Mouse (Mus musculus): ENCODE measurements around the gene Ltb4r2.

Gene Ltb4r2

DNA sequence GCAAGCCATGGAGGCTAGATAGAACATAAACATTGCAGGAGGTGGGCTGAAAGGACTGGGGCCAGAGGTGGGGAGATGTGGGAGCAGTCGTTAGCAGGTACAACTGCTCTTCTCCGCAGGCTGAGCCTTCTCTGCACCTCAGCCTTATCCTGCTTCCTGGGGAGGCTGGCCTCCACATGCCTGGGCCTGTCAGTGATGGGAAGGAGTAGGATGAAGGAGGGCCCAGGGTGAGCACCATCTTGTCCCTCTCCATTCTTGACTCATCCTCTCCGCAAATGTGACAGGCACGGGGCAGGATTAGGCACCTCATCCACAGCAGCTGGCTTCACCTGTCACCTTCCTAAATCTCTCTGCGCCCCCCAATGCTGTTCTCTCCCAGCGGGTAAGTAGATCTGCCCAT is at the start of gene Ltb4r2:
Ltb4r2 (plus strand) TSS at position 266 of the 400 bp plus-strand sequence.
- DNase-seq (ENCODE audit: low read depth) = no peak

DNA sequence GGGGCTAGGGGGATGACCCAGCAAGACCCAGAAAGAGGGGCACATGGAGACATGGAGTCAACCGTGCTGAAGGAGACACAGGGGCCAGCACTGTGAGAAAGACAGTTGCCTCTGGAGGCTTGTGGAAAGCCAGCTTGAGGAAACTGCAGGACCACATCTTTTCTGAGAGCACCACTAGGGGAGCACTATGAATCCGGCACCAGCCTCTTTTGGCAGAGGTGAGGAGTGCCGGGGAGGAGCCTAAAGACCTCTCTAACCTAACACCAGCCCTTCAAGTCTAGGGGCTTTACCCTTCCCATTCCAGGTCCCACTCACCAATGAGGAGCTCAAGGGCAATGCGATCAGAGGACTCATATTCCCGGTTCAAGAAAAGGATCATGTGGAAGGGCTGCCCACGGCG is 49.4 kb upstream of the Ltb4r2 start:
- DNase-seq (ENCODE audit: low read depth) = no peak

DNA sequence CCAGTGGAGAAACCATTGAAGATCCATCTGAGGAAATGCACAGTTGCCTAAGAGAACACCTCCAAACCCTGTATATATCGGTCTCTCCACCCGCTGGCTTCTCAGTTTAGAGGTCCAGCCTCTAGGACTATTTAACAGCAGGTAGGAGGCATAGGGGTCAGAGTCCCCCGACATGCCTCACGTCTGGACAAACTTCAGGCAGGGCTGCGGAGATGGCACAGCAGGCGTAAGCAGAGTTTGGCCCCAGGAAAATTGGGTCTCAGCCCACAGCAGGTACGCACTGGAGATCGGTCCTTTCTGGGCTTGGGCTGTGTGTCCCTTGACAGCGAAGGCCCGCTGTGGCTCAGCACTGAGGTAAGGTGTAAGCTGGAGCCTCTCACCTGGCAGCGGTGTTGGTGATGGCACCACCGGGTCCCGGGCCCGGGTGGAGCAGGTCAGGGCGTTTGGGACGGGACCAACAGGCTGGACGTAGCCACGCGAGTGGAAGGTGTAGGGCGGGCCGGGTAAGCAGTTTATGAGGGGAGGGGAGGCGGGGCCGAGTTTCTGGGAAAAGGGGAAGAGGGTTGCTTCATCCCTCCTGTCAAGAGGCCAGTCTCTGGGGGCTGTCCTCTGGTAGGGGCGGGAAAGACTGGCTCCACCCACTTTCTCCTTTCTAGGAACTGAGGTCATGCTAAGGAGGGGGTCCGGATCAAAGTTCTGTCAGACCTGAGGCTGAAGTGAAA is 48.1 kb upstream of the Ltb4r2 start:
- peak; percentile 41 for DNase-seq (ENCODE audit: low read depth)

DNA sequence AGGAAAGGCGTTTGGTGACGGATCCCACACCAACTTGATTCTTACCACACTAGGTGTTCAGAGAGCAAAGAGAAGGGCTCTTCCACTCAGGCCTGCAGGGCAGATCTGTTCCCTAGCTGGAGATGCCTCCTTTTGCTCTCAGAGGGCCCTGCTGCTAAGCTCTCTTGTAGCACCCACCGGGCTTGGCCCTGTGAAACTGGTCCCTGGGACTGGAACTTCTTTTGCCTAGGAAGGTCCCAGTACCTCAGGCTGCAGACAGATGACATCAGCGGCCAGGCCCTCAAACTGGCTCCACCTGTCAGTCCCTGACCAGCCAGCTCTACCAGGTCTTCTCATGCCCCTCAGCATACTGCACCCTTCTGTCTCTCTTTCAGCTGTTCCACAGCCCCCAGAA is 47.5 kb upstream of the Ltb4r2 start, which contains the start of gene Tgm1:
Tgm1 (minus strand) TSS at position 198 of the 394 bp plus-strand sequence.
- no peak for DNase-seq (ENCODE audit: low read depth)

DNA sequence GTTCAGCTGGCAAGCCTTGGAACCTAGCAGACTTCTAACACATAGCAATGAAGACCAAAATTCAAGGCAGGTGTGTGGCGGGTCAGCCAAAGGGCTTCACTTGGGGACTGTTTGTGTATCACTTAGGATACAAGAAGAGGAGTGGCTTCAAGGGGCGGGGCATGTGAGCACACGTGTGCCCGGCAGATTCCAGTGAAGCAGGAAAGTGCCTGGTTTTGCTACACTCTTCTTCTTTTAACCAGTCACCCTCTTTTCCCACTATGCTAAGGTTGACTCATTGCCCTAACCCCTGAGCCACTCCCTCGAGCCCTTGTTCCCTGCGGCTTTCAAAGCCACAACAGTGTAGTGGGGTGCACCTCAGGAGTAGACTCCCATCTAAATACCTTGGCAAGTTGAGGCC is 46.3 kb upstream of the Ltb4r2 start:
- peak; percentile 49 for DNase-seq (ENCODE audit: low read depth)

DNA sequence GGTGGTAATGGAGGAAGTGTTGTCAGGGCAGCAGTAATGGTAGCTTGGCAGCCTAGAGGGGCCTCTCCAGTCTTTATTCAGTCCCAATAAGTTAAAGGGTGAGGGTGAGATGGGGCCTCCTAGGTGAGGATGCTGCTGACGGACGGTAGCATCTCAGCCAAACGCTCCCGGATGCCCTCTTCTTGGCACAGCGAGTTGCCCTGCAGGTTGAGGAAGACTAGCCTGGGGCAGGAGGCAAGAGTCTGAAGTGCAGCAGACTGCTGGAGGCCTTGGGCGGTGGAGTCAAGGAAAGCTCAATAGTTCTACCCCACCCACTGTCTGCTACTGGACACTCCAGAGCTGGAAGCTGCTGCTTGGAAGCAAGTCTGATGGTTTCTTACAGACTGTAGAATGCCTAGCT is 45.0 kb upstream of the Ltb4r2 start:
- DNase-seq (ENCODE audit: low read depth) = no peak

DNA sequence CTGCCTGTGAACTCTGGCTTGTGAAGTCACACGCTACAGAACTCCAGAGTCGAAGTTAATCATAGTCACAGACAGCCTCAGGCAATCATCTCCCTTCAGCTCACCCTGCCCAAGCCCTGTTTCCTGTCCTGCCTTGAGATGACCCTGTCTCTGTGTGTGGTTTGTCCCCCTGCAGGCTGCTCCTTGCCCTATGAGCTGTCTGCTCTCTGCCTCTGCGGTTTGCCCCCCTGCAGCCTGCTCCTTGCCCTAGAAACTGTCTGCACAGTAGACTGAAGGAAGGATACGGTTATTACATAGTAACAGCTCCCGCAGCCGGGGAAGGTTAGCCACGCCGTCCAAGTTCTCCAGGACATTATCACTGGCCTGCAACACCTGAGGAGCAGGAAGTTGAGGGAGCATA is 44.3 kb upstream of the Ltb4r2 start:
- DNase-seq (ENCODE audit: low read depth) = peak; percentile 41

DNA sequence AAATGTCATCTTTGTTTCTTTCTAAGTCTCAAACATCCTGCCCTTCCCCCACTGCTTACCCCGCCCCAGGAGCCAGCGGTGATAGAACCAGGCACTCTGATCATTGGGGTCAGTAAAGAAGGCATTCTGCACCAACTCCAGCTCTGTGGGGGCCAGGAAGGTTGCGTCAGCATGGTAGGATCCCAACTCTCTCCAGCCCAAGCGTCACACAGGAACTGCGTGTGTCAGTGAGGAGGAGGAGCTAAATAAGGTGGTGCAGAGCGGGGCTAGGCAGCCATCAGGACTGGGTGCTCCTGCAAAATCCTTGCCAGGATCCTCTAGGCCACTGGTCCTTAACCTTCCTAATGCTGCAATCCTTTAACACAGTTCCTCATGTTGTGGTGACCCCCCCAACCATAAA is 41.5 kb upstream of the Ltb4r2 start:
- DNase-seq (ENCODE audit: low read depth) = no peak

DNA sequence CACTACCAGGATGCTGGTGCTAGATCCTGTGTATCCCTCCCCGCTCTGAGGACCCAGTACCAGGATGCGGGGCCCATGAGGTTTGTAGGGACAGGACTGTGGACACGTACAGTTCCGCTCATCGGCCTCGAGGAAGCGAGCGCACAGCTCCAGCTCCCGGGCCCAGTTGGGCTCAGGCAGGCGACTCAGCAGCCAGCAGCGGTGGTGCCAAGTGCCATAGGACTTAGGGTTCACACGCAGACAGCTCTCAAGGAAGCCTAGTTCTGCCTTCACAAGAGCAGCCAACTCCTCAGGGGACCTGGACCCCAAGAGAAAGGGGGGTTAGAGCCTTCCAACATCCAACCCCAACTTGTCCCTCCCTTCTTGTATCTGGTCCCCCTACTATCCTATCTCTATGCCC is 40.6 kb upstream of the Ltb4r2 start:
- DNase-seq (ENCODE audit: low read depth) = no peak

DNA sequence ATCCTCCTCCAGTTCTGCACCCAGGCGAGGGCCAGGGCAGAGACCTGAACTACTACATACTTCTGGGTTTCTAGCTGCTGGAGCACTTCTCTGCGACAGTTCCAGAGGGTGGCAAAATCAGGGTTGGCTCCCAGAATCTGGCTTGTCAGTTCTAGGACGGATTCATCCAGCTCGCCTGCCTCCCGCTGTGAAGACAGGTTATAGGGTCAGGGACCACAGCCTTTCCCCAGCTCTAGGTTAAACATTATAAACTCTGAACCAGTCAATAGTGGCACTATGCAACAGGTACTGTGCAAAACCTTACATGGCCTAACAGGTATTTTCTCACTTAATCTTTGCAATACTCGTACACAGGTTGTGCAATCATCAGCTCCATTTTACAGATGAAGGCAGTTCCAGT is 40.2 kb upstream of the Ltb4r2 start:
- no peak for DNase-seq (ENCODE audit: low read depth)

DNA sequence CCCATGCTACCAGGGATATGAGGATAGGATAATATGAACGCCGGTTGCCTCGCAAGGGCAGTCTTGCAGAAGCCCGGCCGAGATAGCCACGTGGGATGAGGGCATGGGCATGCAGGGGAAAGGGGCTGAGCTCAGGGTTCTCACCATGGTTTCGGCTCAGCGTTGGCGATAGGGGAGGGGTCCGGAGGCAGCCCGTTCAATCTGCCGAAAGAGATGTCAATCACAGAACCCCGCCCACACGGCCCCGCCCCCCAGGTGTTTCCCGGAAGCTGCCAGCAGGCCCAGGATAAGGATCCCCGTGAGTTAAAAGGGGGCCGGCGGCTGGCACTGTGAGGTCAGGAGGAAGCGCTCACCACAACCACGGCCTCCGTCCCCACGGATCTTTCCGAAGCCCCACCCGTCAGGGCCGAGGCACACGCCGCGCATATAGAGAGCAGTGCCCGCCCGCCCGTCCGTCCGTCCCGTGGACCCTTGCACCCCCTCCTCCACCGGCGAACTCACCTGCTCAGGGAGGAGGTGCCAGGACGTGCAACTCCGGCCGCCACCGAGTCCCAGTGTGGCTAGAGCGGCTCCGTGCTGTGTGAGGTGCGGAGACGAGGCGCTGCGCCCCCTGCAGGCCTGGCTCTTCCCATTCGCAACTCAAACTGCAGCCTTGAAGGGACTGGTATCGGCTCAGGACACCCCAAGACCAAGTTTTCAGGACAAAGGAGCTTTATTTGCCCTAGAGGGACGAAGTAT is 39.4 kb upstream of the Ltb4r2 start, which contains the start of gene Rabggta:
Rabggta (minus strand) TSS at position 564 of the 738 bp plus-strand sequence.
- peak; percentile 94 for DNase-seq (ENCODE audit: low read depth)

DNA sequence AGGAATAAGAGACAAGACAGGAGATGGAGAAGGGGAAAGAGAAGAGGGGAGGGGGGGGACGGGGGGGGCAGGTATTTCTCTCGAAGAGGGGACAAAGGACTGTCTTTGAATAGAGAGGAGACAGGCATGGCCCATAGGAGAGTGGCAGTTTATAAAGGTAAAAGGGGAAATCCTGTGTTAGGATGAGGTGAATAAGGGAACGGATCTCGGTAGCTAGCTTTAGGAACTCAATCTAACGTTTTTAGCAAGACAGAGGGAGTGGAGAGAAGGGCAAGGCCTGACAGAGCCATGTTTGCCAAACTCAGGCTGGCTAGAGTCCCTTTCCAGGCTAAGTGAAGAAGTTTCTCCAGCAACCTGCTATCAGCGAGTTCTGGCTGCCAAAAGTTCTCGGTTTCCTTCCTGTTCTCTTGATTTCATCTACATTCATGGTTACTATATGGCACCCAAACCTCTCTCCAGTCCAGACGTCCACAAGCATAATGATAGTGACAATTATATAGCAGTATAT is 38.7 kb upstream of the Ltb4r2 start:
- peak; percentile 56 for DNase-seq (ENCODE audit: low read depth)

DNA sequence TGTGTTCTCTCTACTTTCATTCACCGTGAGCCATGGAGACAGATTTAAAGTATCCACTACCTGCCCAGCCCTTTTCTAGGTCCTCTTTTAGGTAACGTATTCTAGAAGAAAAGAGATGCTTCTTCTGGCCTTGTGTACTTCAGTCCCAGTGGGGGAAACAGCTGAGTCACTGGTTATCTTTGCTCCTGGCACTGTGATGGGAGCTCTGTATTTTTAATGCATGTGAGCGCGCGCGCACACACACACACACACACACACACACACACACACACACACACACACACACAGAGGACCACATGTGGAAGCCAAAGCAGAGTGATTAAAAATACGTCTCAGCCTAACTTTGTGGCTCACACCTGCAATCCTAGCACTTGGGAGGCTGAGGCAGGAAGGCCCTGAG is 37.8 kb upstream of the Ltb4r2 start:
- peak; percentile 51 for DNase-seq (ENCODE audit: low read depth)

DNA sequence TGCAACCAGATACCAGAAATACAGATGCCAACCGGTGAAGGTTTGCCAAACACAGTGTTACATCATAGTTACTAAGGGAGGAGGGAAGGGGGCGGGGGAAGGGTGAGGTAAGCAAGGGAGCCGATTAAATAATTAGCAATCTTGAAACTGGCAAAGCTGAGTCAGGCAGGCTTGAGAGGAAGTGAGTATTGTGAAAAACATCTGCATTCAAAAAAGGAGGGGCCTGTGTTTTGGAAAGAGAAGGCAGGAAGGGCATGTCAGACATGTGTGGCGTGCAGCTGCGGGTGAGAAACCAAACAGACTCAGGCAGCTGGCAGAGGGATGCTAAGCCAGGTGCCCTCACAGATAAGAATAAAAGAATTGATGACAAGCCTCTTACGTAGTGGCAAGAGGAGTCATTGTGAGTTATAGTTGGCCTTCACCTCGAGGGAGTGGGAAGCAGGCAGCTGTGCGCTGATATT is 36.8 kb upstream of the Ltb4r2 start:
- peak; percentile 97 for DNase-seq (ENCODE audit: low read depth)

DNA sequence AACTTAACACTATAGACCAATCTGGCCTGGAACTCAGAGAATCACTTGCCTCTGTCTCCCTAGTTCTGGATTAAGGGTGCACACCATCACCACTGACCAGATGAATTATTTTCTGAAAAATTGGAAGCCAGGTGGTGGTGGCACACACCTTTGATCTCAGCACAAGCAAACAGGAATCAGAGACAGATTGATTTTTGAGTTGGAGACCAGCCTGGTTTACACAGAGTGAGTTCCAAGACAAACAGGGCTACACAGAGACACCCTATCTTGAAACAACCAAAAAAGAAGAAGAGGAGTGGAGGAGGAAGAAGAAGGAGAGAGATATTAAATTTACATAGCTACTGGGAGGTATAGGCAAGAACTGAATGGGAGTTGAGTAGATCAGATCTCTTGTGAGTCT is 35.0 kb upstream of the Ltb4r2 start:
- no peak for DNase-seq (ENCODE audit: low read depth)

DNA sequence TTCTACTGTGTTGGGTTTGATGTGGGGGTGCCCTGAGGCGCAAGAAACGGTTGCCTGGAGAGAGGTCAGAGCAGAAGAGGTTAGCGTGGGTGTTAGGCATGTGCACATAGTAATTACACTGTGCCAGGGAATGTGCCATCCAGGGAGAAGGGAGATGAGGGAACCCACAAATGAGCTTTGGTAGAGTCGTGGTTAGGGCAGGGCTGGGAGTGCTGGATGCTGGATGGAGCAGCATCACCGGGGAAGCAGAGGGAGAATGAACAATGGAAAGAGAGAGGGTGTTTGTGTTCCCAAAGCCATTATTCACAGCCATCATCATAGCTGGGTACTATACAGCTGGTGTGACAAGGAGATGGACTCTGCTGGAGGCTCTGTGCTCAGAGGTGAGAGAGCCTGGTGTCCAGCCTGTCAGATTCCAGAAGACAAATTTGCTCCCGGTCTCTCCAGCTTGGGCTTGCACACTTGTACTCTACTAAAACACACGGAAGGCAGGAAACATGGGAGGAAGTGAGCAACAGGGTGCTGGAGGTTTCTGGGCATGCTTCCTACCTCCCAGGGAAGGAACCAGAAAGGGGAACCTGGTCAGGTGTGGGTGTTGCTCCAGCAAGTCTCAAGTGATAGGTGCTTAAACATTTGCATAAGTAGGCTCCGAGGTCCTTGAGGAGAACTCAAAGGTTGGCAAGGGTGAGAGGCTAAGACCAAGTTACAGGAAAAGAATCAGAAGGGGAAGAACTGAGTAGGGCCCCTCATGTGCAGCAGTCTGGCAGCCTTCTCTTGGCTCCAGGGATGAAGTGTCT is 33.1 kb upstream of the Ltb4r2 start:
- DNase-seq (ENCODE audit: low read depth) = no peak

DNA sequence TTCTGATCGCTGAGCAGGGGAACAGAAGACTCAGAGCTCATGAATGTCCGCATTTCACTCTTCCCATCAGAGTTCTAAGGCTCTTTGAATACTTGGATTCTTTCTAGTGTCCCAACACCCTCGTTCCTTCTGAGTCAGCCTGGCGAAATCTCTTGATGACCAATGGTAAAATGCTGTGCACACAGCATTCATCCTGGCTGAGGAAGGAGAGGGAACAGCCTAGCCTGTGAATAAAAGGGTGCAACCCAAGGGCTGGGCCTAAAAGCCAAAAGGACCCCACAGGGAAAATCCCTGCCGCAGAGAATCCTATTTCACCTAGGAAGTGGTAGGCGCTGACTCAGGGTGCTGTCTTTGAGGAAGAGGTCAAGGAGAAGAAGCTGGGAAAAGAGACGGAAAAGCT is 31.1 kb upstream of the Ltb4r2 start:
- no peak for DNase-seq (ENCODE audit: low read depth)

DNA sequence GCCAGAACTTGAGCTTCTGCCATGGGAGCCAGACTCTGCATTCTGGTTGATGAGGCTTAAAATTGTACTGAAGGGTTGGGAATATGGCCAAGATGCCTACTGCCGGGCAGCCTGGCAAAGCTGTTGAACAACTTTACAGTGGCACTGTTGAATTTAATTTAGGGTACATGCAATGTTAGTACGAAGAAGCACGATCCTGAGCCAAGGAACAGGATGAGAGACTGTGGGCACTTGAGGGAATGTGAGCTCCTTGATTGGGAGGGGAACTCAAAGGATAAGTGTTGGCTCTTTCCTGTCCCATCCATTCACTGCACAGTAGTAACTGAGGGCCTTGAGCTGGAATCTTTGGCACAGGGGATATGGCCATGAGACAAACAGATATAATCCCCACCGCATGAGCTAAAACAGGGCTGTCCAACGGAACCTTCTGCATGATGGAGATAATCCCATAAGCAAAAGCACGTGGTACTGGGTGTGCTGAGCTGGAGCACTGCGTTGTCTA is 30.6 kb upstream of the Ltb4r2 start:
- DNase-seq (ENCODE audit: low read depth) = no peak

DNA sequence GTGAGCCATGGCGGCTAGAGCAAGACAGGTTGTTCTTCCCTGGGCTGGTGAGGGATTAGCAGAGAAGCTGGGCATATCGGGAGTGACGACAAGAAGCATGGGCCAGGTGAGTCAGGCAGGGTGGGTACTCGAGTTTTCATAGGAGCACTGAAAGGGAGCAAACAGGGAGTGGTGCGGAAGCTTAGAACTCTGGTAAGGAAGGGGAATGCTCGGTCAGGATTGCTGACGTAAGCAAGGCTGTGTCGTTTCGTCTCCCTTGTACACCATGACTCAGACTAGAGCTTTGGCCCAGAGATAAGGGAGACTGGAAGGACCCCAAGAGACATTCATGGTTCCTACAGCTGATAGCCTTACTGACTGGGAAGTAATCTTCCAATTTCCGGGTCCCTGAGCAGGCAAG is 27.3 kb upstream of the Ltb4r2 start:
- DNase-seq (ENCODE audit: low read depth) = no peak

DNA sequence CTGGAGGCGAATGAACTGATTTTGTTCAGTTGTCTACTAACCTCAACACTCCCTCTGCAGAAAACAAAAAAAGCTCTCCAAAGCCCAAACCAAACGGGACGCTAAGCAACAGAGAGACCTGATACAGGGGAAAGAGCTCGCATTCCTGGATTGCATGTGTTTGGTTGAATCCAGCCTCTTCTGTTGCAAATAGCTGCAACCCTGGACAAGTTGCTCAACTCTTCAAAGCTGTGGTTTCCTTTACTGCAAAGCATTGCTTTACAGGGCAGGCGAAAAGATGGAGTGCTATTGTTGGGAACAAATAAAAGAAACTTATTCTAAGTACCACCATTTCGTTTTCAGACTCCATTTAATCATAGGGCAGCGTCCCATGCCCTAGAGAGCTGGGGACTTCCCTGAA is 26.4 kb upstream of the Ltb4r2 start:
- DNase-seq (ENCODE audit: low read depth) = no peak

DNA sequence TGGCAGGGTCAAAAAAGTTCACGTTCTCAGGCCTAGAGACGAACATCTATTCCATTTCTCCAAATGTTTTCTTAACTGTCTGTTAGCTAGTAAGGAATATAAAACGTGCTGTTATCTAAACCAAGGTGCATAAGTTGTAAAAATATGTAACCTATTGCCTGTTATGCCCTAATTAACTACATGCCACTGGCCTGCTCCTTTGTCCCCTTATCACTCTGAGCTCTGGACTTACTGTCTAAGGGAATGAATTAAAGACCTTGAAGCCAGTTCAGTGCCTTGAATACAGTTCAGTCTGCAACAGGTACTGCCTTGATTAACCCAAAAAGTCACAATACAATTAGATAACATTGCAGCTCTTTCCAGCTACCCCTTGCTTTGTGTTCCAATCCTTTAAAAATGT is 25.9 kb upstream of the Ltb4r2 start:
- no peak for DNase-seq (ENCODE audit: low read depth)

DNA sequence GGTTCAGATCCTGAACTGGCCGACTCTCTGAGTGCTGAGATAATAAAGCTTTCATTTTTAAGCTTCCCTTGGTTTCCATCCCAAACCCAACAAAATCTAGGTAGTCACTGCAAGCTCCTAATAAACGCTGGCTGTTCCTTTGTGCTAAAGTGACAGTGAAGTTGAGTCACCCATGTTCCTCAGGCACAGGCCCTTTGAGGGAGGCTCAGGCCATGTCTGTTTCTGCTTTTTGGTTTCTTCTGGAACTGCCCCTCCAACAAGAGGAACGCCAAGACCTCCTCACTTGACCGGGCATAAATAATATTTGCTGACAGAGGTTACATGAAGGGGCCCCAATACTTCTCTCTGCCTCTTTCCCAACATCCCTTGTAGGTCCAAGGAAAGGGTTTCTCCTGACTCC is 25.5 kb upstream of the Ltb4r2 start:
- no peak for DNase-seq (ENCODE audit: low read depth)
